Mouse (Mus musculus) CH12F3 (cell line): ENCODE results near the gene Ccdc151.

Source experiments
- in situ Hi-C: fragments of 300-500 bp; cut with MboI; formaldehyde crosslinking; loops from 2 replicates; pipeline ENCODE4 v1.14.3; 2020; ENCODE audit warnings: low sequenced_read_pairs

Ccdc151 gene

DNA sequence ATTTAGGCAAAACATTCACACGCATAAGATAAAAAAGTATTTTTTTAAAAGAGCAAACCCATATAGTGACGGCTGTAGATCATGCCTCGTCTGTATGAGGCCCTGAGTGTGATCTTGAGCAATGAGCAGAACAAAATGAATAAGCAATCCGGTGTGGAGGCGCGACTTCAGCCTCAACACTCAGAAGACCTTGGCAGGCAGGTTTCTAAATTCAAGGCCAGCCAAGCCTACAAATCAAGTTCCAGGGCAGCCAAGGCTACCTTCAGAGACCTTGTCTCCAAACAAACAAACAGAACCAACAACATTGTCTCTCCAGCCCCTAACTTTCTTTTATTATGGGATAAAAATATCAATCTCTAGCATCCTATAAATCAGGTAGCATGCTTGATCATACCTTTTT is 2.1 kb downstream of the Ccdc151 start:
- in situ Hi-C loops: no loop called here

GRCm38 (mm10) chr9:21996178-21996867 is 6.1 kb downstream of the Ccdc151 start:
- in situ Hi-C loops: no loop called here

DNA sequence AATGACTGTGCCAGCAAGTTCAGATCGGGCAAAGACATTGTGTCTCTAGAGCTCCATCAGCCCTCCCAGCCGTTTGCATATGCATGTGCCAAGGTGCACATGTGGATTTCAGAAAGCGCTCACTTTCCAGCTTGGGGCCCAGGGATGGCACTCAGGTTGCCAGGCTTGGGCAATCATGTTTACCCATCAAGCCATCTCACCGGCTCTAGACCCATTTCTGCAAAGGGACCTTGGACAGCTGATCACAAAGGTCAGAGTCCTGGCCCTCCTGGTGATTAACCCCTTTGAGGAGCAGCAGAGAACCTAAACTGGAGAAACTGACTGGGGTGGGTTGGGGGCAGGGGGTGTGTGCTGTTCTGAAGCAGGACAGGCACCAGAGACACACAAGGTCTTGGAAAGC is 10.2 kb downstream of the Ccdc151 start:
- in situ Hi-C loops: no loop called here

GRCm38 (mm10) chr9:21989230-21990110 is 13.0 kb downstream of the Ccdc151 start, which contains the start of gene Rgl3:
Rgl3 (minus strand) TSS chr9:21989446.
- in situ Hi-C loops: no loop called here

DNA sequence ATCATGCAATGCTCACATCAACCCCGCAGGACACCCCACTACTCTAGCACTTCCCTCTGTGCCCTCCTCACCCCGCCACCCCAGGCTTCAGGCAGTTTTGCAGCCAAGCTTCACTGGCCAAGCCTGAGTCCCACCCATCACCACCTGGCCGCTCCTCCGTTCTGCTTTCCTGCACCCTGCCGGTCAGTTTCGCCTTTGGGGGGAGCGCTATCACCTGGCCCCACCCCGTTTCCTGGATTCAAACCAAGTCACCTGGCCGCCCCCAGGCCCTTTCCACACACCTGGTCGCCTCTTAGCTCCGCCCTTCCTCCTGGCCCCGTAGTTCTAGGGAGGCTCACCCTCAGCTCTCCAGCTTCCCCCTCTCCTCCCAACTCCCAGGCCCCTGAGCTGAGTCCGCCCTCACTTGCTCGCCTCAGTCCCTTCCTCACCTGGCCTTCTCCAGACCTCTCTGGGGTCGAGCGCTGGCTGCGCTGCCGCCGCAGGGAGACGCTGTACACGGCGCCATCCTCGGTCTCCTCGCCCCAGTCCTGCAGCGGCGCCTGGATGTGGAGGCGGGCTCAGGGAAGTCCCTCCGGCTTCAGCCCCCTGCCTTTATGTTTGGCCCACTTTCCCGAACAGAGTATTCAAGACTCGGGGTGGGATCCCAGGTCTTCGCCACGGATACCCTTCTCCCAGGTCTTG is 13.9 kb downstream of the Ccdc151 start:
- in situ Hi-C loops: no loop called here

- in situ Hi-C loops: no loop called here
Observed at GRCm38 (mm10) chr9:21987592-21988342, 14.7 kb downstream of the Ccdc151 start.

- in situ Hi-C loops: no loop called here
Observed at GRCm38 (mm10) chr9:21983911-21984310, 18.5 kb downstream of the Ccdc151 start.

GRCm38 (mm10) chr9:21978398-21979128 is 23.9 kb downstream of the Ccdc151 start:
- in situ Hi-C loops: no loop called here

GRCm38 (mm10) chr9:21977972-21978371 is 24.5 kb downstream of the Ccdc151 start:
- in situ Hi-C loops: no loop called here

GRCm38 (mm10) chr9:21977331-21977730 is 25.1 kb downstream of the Ccdc151 start:
- in situ Hi-C loops: no loop called here

- in situ Hi-C loops: no loop called here
Observed at GRCm38 (mm10) chr9:21976626-21977175, 25.7 kb downstream of the Ccdc151 start.

DNA sequence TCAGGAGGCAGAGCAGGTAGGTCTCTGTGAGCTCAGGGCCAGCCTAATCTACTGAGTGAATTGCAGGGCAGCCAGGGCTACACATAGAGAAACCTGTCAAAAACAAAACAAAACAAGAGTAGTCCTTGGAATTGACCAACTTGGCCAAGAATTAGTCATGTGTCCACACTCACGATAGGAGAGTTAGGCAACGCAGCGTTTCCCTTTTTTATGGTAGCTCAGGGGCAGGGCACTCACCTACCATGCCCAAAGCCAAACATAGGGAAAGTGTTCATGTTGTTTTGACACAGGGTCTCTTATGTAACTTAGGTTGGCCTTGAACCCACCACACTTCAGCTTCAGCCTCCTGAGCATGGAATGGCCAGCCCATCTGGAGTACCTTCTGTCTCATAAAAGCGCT is 33.1 kb downstream of the Ccdc151 start:
- in situ Hi-C loops: no loop called here

- in situ Hi-C loops: no loop called here
Observed at GRCm38 (mm10) chr9:21968883-21969282, 33.6 kb downstream of the Ccdc151 start.

DNA sequence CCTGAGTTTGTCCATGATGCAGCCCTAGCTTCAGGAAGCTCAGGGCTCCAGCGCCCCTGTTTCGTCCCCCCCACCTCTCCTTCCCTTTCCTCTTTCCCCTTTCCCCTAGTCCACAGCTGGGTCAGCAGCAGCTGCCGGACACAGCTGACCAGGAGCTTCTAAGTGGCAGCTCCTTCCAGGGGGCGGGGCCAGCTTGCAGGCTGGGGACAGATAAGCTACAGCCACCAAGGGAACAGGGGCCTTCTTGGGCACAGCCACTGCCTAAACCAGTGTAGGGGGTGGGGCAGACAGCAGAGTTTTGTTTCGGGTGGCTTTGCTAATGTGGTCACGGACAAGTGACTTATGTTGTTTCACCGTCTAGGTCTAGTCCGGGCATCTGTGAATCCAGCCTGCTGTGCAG is 39.0 kb downstream of the Ccdc151 start, which contains the start of gene Epor:
Epor (minus strand) TSS at position 90 of the 400 bp plus-strand sequence.
- in situ Hi-C loops: no loop called here

- in situ Hi-C loops: no loop called here
Observed at GRCm38 (mm10) chr9:21962416-21963059, 39.9 kb downstream of the Ccdc151 start.

- in situ Hi-C loops: no loop called here
Observed at GRCm38 (mm10) chr9:21962010-21962409, 40.4 kb downstream of the Ccdc151 start.

GRCm38 (mm10) chr9:21961366-21961980 is 41.0 kb downstream of the Ccdc151 start:
- in situ Hi-C loops: no loop called here

DNA sequence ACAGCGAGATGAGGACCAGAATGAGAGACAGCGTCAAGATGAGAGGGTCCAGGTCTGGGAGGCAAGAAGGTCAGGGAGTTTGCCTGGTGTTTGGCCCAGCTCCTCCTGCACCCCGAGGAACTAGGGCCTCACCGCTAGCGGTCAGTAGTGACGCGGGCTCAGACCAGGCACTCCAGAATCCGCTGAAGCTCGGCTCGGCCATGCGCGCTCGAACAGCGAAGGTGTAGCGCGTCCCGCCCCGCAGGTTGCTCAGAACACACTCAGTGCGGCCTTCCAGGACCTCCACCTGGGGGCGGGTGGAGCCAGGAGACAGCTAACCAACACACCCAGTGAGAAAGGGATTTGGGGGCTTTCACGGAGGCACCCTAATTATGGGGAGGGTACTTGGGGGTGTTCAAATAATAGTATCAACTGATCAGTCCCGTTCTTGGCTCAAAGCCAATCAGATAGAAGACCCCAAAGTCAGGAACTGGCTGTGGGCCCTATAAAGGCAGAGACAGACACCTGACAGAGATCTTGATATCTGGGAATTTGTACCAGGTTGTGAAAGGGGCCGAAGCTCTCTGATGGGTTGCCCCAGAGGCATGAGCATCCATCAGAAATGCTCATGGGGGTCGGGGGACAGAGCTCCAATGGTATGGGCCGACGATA is 41.8 kb downstream of the Ccdc151 start:
- in situ Hi-C loops: no loop called here
